In genomic region chr4:45764141-45764494, GRCm38 (mm10) we compare ENCODE assay signal across 9 mouse cellular contexts. TPM values are rescaled to one million over a fixed set of nuclear protein-coding genes. Genes with fewer than 3 reads are reported as not detected.
DNase-seq lines count a peak whose midpoint lies in the region; ATAC-seq and TF ChIP-seq lines count a peak whose summit lies in the region.
"Had no signal": no experiment of that assay in that cellular context is flagged by ENCODE, and none has a peak within 500 bp of the region (broad histone marks: within the 10 kb centered on the region; RNA-seq: fewer than 3 reads in every experiment).

No protein-coding gene starts in this region.

- peak; percentile 18 for DNase-seq in ovary, adult 18-20 months (ENCODE audit: low spot score)
- no peak for DNase-seq in ovary, postnatal 14 days (ENCODE audit: low spot score)
- no peak for DNase-seq in forebrain, postnatal 0 days
- DNase-seq in hindbrain, postnatal 0 days (ENCODE audit: low spot score), result no peak
- DNase-seq in midbrain, embryonic 11.5 days (ENCODE audit: low spot score, missing footprints), result peak; percentile 89
- no peak for DNase-seq in frontal cortex, postnatal 10 days (ENCODE audit: low spot score in 2 of 2)
- DNase-seq in T-cell, adult 2 months (ENCODE audit: low spot score), result no peak
- no peak for DNase-seq in adrenal gland, adult 8-10 months

- no peaks in the 10 kb centered on the region for H3K9me3 ChIP-seq in forebrain, postnatal 0 days (ENCODE audit: low read length)
- no peaks in the 10 kb centered on the region for H3K9me3 ChIP-seq in hindbrain, postnatal 0 days (ENCODE audit: low read length)
- H3K9me3 ChIP-seq in midbrain, embryonic 11.5 days (ENCODE audit: control insufficient read depth, low read length), result no peaks in the 10 kb centered on the region

- no peak overlapping the region for H3K9ac ChIP-seq in forebrain, postnatal 0 days
- no peak overlapping the region for H3K9ac ChIP-seq in hindbrain, postnatal 0 days (replicated peaks; ENCODE audit: low read length)
- no peak overlapping the region for H3K9ac ChIP-seq in midbrain, embryonic 11.5 days (ENCODE audit: low read length)

- H3K27me3 ChIP-seq in forebrain, postnatal 0 days (ENCODE audit: insufficient read depth, low read length), result no peaks in the 10 kb centered on the region
- H3K27me3 ChIP-seq in hindbrain, postnatal 0 days (ENCODE audit: insufficient read depth, low read length), result peaks cover 8% of the 10 kb centered on the region; the same call in 1 of the 2 replicates
- peaks cover 66% of the 10 kb centered on the region for H3K27me3 ChIP-seq in midbrain, embryonic 11.5 days (ENCODE audit: control insufficient read depth, insufficient read depth, low read length)
- H3K27me3 ChIP-seq: Patski had no signal

- no peak for TF ChIP-seq CTCF in forebrain, postnatal 0 days (IDR thresholded peaks at IDR 0.05; ENCODE audit: low read depth)
- no peak for TF ChIP-seq CTCF in hindbrain, postnatal 0 days (IDR thresholded peaks at IDR 0.05; ENCODE audit: low read depth)

- no peak overlapping the region for H3K4me3 ChIP-seq in forebrain, postnatal 0 days (ENCODE audit: low read depth, low read length)
- no peak overlapping the region for H3K4me3 ChIP-seq in hindbrain, postnatal 0 days (ENCODE audit: low read length)
- H3K4me3 ChIP-seq in midbrain, embryonic 11.5 days (ENCODE audit: low read depth, low read length), result no peak overlapping the region

- no peaks in the 10 kb centered on the region for H3K36me3 ChIP-seq in forebrain, postnatal 0 days (ENCODE audit: insufficient read depth)
- H3K36me3 ChIP-seq in hindbrain, postnatal 0 days (ENCODE audit: insufficient read depth, low read length), result no peaks in the 10 kb centered on the region
- no peaks in the 10 kb centered on the region for H3K36me3 ChIP-seq in midbrain, embryonic 11.5 days (ENCODE audit: control insufficient read depth, insufficient read depth, low read length)

- peak overlapping the region; percentile 23 for H3K4me2 ChIP-seq in forebrain, postnatal 0 days (ENCODE audit: low read depth)
- H3K4me2 ChIP-seq in hindbrain, postnatal 0 days (ENCODE audit: low read depth, low read length), result peak overlapping the region; percentile 38
- peak overlapping the region; percentile 29 for H3K4me2 ChIP-seq in midbrain, embryonic 11.5 days

- no peak for ATAC-seq in forebrain, postnatal 0 days
- no peak for ATAC-seq in hindbrain, postnatal 0 days
- ATAC-seq in midbrain, embryonic 11.5 days (ENCODE audit: low FRiP score), result 0 out of 2 replicates have a peak, but pooled peaks have one; percentile 3
- ATAC-seq: Patski had no signal

- peaks cover 34% of the 10 kb centered on the region for H3K4me1 ChIP-seq in forebrain, postnatal 0 days (ENCODE audit: insufficient read depth)
- peaks cover 28% of the 10 kb centered on the region for H3K4me1 ChIP-seq in hindbrain, postnatal 0 days (ENCODE audit: insufficient read depth, low read length)
- H3K4me1 ChIP-seq in midbrain, embryonic 11.5 days (ENCODE audit: control insufficient read depth, insufficient read depth, low read length), result peaks cover 26% of the 10 kb centered on the region

- H3K27ac ChIP-seq in forebrain, postnatal 0 days (ENCODE audit: low read depth, low read length), result peak overlapping the region; percentile 79
- peak overlapping the region; percentile 48; the same call in 1 of the 2 replicates for H3K27ac ChIP-seq in hindbrain, postnatal 0 days
- no peak overlapping the region for H3K27ac ChIP-seq in midbrain, embryonic 11.5 days (ENCODE audit: low read depth, low read length)

- WGBS in forebrain, postnatal 0 days, result 23% methylated on average over 10 of the region's 10 CpGs
- WGBS in hindbrain, postnatal 0 days, result 15% methylated on average over 10 of the region's 10 CpGs
- WGBS in midbrain, embryonic 11.5 days, result 5% methylated on average over 10 of the region's 10 CpGs

RNA-seq across cellular contexts. Expression of gene Aldh1b1, which starts 34.7 kb away (rescaled TPM):
- 56.4 and 57.6 TPM in 2 replicates for total RNA-seq in forebrain, postnatal 0 days (2014; rRNA removed)
- polyA plus RNA-seq in forebrain, postnatal 0 days (2015; fragmentation: Nextera tagmentation; extraction: Ambion mirVana), result 37.1 and 39.2 TPM in 2 replicates
- 23.0 and 24.4 TPM in 2 replicates for total RNA-seq in hindbrain, postnatal 0 days (2014; rRNA removed)
- polyA plus RNA-seq in hindbrain, postnatal 0 days (2015; fragmentation: Nextera tagmentation; extraction: Ambion mirVana), result 18.8 TPM in 2 replicates
- 3.1 TPM in 2 replicates for polyA plus RNA-seq in midbrain, embryonic 11.5 days (2014; fragmentation: Nextera tagmentation; extraction: Ambion mirVana)
- 10 to 100 TPM; 39.2 to 46.2 (median 41.9) TPM for total RNA-seq in adrenal gland, adult 8-10 months (2022)

Comparison
In these comparisons a context has a peak if more than half of its experiments do, and no peak if none do; other contexts are left out.
1. DNase-seq: peak in ovary, adult 18-20 months (single experiment) and midbrain, embryonic 11.5 days (single experiment); none in ovary, postnatal 14 days (single experiment), forebrain, postnatal 0 days (single experiment), hindbrain, postnatal 0 days (single experiment), frontal cortex, postnatal 10 days (0 of 2), T-cell, adult 2 months (single experiment) and adrenal gland, adult 8-10 months (single experiment).
2. Peak in every context shown above with its lines, with median percentiles within 50 percentile points of each other: H3K4me2 ChIP-seq.